Mouse (Mus musculus) G1E (cell line): Measurements from ENCODE around the gene Cdca3.

Experiments used
- CTCF ChIP-seq: IDR thresholded peaks from 2 replicates; pipeline ENCODE4 v1.5.1; 2012; ENCODE audit warnings: low read depth, low read length, inconsistent platforms, mixed read lengths
- GATA1 ChIP-seq: IDR thresholded peaks from 2 replicates; pipeline ENCODE4 v1.6.1; 2012; ENCODE audit warnings: borderline replicate concordance, low read length, inconsistent platforms, mixed read lengths
- POLR2AphosphoS5 ChIP-seq: IDR thresholded peaks from 2 replicates; pipeline ENCODE4 v1.6.1; 2012; ENCODE audit warnings: low read depth, low read length, inconsistent platforms; ENCODE audit not compliant: insufficient replicate concordance
- TAL1 ChIP-seq: conservative IDR thresholded peaks from 2 replicates; pipeline ENCODE4 v1.6.1; 2012; ENCODE audit warnings: low read depth, low read length, inconsistent platforms, mixed read lengths

DNA sequence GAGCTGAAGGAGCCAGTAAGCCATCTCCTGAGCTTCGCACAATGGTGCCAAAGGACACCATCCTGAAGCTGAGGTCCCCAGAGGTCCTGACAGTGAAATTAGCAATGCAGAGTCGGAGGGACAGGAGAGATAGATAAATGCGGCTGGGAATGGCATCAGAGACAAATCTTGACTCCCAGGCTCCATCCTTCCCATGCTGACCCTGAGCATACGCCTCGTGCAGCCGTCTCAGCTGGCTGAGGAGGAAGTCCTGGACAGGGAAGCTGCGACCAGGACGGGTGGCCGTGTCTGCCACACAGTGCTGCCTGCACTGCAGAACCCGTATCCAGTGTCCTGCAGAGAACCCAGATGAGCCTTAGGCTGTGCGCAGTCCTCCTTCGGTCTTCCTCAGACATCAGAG, 25.3 kb downstream of the Cdca3 start:
- TF ChIP-seq CTCF (no peak), GATA1 (no peak), POLR2AphosphoS5 (no peak), TAL1 (no peak)
